Mouse (Mus musculus): ENCODE measurements around the gene Il2rb. TPM values are rescaled to one million over a fixed set of nuclear protein-coding genes. Genes with fewer than 3 reads are reported as not detected.

Il2rb gene
- total RNA-seq, 2 experiments from 2014 or later = 0.17 to 0.18 TPM

GRCm38 (mm10) chr15:78480991-78481390 lies 14.1 kb downstream of the Il2rb start:
- no peak for DNase-seq

DNA sequence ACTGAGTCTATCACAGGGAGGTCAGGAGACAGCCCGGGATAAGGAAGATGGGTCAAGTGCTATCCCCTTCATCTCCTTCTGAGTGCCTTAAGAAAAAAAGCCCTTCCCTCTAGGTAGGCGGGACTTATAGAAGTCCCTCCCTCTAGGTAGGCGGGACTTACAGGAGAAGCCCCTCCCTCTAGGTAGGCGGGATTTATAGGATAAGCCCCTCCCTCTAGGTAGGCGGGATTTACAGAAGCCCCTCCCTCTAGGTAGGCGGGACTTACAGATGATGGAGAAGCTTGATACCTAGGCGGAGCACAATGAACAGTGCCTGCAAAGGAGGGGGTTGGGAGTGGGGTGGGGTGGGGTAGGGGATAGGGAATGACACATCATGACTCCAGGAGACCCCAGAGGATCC lies 15.0 kb downstream of the Il2rb start:
- no peak for DNase-seq

DNA sequence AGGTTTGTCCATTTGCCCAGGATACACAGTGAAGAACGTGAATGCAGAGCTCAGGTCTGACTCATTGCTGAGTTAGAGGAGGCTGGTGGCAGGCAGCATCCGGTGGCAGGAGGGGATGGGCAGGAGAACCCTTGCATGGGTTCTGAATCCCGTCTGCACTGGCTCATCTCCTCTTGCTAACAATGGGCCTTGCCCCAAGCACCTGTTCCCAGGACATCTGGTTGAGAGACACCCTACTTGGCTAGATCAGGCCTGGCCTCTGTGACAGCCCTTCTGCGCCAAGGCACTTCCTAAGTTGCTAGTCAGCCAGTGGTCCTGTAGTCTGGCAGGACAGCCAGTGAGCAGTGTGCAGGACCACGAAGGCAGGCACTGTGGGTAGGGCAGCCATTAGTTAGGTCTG lies 15.6 kb downstream of the Il2rb start:
- DNase-seq = no peak

DNA sequence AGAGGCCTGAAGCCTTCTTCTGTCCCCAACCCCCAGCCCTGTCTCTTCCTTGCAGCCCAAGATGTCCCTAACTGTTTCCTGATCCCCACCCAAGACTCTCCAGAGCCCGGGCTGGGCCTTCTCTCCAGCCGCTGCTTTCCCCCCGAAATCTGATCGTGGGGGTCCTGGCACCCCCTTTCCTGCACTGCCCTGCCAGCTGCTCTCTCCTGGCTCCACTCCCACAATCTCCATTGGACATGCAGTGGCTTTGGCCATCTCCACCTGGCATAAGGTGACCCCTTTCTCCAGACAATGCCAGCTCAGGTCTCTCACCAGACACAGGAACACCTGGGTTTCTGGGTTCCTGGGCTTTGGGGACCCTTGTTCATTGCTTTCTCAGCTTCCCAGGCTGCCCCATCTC lies 17.0 kb downstream of the Il2rb start:
- no peak for DNase-seq

DNA sequence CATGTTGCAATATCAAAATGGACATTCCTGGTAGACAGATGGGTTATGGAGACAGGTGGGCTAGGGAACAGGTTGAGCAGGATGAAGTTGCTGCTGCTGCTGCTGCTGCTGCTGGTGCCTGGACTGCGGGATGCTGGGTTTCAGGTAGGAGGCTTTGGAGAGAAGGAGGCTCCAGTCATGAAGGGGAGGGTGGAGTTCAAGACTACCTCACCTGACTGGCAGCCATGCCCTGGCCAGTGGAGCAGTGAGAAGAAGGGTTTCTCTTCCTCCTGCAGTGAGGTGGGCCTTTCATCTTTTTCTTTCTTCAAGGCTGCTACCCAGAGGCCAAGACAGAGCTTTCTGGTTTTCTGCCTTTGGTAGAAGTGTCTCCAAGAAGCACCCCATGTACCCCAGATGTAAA lies 18.2 kb downstream of the Il2rb start:
- DNase-seq = no peak

DNA sequence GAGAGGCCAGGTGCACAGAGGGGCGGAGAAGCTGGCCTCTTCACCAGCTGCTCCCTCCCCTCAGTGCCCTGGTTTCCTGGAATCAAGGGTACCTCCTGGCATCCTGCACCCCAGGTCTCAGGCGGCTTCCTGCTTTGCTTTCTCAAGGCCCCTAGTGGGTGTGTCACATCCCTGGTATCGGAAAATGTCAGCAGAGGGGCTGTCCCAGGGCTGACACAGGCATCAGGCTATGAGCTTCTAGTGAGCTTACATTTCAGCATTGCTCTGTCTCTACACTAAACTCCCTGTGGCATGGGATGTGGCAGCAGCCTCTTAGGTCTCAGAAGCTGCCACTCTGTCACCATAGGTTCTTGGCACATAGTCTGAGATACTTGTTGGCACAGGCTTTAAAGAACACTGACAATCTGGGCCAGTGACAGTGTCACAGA lies 19.5 kb downstream of the Il2rb start:
- no peak for DNase-seq

- DNase-seq = no peak
These were observed 21.6 kb downstream of the Il2rb start for GRCm38 (mm10) chr15:78473442-78473841.

DNA sequence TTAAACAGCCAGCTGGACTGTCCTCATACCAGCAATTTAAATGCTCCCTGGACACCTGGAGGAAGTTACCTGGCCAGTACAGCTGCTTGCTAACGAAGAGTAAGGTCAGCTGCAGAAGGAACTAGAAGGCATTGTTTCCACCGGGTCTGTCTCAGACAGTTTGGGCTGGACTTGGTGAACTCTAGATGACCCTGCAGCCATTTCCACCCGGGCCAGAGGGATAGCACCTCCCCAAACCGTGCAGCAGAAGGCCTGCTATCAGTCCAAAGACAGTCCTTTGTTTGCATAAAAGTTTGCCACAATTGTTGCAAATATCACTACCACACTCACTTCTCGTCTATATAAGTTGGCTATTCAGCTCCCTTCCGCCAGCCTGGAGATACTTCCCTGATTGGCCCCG lies 23.2 kb downstream of the Il2rb start:
- no peak for DNase-seq

GRCm38 (mm10) chr15:78470495-78471276 lies 24.4 kb downstream of the Il2rb start:
- no peak for DNase-seq

DNA sequence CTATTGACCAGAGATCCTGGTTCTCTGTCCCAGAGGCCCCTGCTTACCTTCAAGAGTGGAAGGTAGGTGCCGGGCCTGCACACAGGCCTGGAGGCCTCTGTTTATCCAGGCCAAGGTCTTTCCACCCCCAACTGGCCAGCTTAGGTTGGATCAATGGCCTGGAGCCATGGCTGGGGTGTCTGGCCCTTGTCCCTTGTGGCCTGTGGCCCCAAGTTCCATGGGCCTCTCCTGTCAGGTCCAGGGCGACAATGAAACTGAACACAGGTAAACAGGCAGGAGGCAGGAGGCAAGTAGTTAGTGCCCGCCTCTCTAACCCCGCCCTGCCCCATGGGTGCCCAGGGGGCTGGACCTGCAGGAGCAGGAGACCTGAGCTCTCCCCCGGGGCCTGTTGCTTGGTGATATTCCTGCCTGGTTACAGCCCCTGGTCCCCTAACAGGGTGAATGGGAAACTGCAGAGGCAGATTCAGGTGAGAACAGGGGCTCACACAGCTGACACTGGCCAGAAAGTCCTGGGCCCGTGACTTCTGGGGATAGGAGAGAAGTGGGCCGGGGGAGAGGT lies 26.6 kb downstream of the Il2rb start, which contains the start of gene Tmprss6:
Gene Tmprss6, minus strand, starts transcription at position 256 of the 559 bp plus-strand sequence.
- DNase-seq = no peak

- DNase-seq = no peak
These were observed 27.5 kb downstream of the Il2rb start for GRCm38 (mm10) chr15:78467570-78467969.

- no peak for DNase-seq
These were observed 28.3 kb downstream of the Il2rb start for GRCm38 (mm10) chr15:78466809-78467208.

GRCm38 (mm10) chr15:78462981-78463380 lies 32.1 kb downstream of the Il2rb start:
- no peak for DNase-seq

- no peak for DNase-seq
These were observed 37.9 kb downstream of the Il2rb start for GRCm38 (mm10) chr15:78457193-78457592.

GRCm38 (mm10) chr15:78456051-78456450 lies 39.0 kb downstream of the Il2rb start:
- DNase-seq = no peak

DNA sequence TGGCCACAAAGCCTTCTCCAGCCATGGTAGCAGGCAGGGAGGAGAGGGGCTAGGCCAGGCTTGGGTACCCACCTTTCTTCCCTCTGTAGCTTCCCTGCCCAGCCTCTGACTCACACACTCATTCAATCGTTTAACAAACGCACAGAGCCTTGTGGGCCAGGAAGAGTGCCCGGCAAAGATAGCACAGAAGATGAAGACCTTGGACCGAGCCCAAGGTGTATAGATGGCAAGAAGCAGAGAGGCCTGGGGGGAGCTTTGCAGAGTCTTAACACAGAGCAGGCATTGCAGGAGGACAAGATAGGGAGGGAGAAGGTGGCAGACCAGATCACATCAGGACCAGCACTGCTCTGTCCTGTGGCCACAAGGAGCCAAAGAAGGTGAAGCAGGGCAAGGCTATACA lies 39.9 kb downstream of the Il2rb start:
- no peak for DNase-seq

DNA sequence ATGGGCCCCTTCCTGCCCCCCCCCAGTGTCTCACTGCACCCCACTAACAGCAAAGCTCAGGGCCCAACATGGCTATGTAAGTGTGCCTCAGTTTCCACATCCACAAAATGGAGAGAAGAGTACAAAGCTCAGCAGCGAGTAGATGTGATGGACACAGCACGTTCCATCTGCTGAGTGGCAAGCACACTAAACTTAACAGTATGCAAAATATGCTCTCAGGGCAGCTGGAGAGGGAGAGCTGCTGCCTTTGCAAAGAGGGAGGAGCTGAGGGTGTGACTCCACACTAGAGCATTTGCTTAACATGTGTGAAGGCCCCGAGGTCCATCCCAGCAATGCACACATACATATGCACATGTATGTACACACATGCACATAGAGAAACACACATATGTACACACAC lies 42.1 kb downstream of the Il2rb start:
- DNase-seq = no peak

DNA sequence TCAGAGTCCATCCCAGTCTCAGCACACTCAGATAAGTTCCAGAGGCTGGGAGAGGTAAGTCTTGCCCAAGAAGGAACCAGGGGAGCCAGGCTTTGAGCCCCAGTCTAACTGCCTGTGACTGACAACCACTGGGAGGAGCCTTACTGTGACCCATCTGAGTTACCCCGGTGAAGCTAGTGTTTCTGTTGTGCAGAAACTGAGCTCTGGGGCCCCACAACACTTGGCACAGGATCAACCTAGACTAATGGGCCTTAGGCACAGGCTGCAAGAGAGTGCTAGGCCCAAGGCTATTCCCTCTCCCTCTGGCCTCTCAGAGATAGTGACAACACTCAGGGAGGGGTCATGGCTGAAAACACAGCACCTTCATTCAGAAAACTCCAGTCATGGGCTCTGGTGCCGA lies 43.9 kb downstream of the Il2rb start:
- DNase-seq = no peak

- no peak for DNase-seq
These were observed 44.7 kb downstream of the Il2rb start for GRCm38 (mm10) chr15:78450419-78450768.

DNA sequence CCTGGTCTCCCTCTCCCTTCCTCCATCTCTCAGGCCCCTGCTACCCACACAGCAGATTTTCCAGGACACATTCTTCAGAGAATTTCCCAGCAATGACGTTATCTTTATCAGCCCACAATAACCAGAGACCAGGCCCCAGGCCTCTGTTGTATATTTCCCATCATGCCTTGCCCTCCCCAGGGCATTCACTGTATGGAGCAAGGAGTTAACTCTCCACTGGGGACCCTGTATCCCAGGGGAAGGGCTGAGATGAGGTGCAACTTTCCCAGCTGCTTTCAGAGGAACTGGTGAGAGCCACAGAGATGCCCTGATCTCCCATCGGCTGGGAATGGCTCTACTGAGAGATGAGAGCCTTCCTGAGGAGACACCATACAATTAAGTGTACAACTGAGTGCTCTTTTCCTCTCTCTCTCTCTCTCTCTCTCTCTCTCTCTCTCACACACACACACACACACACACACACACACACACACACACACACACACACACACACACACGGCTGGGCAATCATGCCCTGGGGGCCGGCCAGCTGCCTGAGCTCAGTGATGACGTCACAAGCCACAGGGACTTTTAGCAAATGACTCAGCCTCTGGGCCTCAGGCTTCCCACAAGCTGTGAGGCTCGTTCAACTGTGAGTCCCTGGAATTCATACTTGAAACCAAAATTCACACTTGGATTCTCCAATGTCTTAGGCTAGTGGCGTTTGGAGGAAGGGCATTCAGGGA lies 45.2 kb downstream of the Il2rb start:
- no peak for DNase-seq

- DNase-seq = no peak
These were observed 45.9 kb downstream of the Il2rb start for GRCm38 (mm10) chr15:78449131-78449530.

- peak; percentile 90 to 91 for DNase-seq
These were observed 47.1 kb downstream of the Il2rb start for GRCm38 (mm10) chr15:78447746-78448535.

DNA sequence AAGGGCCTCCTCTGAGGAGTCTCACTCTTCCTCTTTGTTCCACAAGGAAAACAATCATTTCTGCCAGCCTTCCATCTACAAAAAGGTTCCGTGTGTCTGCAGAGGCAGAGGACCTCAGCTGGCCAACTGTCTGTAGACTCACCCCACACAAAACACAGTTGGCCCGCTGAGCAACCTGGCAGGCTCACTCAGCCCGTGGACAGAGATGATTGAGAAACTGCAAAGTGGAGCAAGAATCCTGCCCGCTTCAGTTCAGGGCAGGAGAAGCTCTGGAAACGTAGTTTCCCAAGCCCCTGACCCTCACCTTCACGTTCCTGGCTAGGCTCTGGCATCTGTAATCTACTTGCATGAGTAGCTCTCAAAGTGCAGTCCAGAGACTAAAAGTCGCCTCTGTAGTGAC lies 48.0 kb downstream of the Il2rb start:
- no peak for DNase-seq

Data from layer of hippocampus, postnatal 36 days (tissue).